Mouse (Mus musculus): Measurements from ENCODE around the gene Flt3l. TPM values are rescaled to one million over a fixed set of nuclear protein-coding genes. Genes with fewer than 3 reads are reported as not detected.

The Flt3l gene
- polyA plus RNA-seq, 1 experiment from 2014 or later, result 1.7 TPM

DNA sequence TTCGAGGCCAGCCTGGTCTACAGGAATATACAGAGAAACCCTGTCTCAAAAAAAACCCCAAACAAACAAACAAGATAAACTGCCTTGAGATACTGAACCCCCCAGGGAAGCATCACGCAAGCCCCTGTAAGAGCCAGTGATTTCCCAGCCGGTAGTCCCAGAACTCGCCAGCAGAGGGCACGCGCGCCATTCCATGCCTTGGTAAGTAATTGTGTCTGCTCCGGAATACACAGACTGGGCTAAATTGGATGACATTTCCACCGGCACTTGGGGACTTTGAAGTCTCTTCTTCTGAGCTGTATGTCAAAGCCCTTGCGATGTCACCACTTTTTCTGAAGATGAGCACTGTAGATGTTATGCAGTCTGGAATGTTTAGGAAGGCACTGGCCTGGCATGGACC, 56.4 kb downstream of the Flt3l start:
- Histone ChIP-seq H3K36me3 (replicated peaks; ENCODE audit: control insufficient read depth, insufficient read depth) (peaks cover 16% of the 10 kb centered on the region; the same call in 1 of the 2 replicates), H3K4me3 (replicated peaks; ENCODE audit: low read length) (no peak overlapping the region), H3K27me3 (ENCODE audit: control insufficient read depth, insufficient read depth, low read length) (no peaks in the 10 kb centered on the region), H3K9ac (no peak overlapping the region), H3K4me2 (replicated peaks) (no peak overlapping the region), H3K27ac (no peak overlapping the region), H3K4me1 (replicated peaks; ENCODE audit: control insufficient read depth, insufficient read depth, low read length) (no peaks in the 10 kb centered on the region), H3K9me3 (ENCODE audit: control insufficient read depth, low read length) (no peaks in the 10 kb centered on the region)
- DNase-seq (ENCODE audit: low spot score), result peak; percentile 97
- 2% methylated on average over 10 of the region's 10 CpGs for WGBS
- ATAC-seq (ENCODE audit: low FRiP score), result peak; percentile 63

MicroRNAs encoded within 50 kb of the gene (microRNA counts, 519-probe panel; counts per million panel counts)
- microRNA mmu-miR-150, result 4,447 counts per million, percentile 40 among the panel's probes with 10 or more counts

Small RNAs within 50 kb of the gene (microRNA-seq; reads per million reads assigned to microRNA genes)
- 156 reads per million, percentile 55 among the genes with 10 or more reads in this experiment for gene Mir150
- 16.5 reads per million, percentile 34 among the genes with 10 or more reads in this experiment for gene Mir5121
- gene Mir7055, result not detected

Other genes with a start within 250 kb of the Flt3l start
- 87.5 and 90.6 TPM in 2 replicates for gene Med25, start 243.7 kb downstream of the Flt3l start, polyA plus RNA-seq (2014; fragmentation: Nextera tagmentation; extraction: Ambion mirVana)
- 15.9 and 16.0 TPM in 2 replicates for gene Fuz, start 240.4 kb downstream of the Flt3l start, polyA plus RNA-seq (2014; fragmentation: Nextera tagmentation; extraction: Ambion mirVana)
- gene Ap2a1, start 206.9 kb downstream of the Flt3l start, polyA plus RNA-seq (2014; fragmentation: Nextera tagmentation; extraction: Ambion mirVana), result 123 and 135 TPM in 2 replicates
- 0.14 and 0.33 TPM in 2 replicates for gene Tsks, start 193.2 kb downstream of the Flt3l start, polyA plus RNA-seq (2014; fragmentation: Nextera tagmentation; extraction: Ambion mirVana)
- 53.3 and 53.8 TPM in 2 replicates for gene Cpt1c, start 161.6 kb downstream of the Flt3l start, polyA plus RNA-seq (2014; fragmentation: Nextera tagmentation; extraction: Ambion mirVana)
- 194 and 210 TPM in 2 replicates for gene Prmt1, start 149.9 kb downstream of the Flt3l start, polyA plus RNA-seq (2014; fragmentation: Nextera tagmentation; extraction: Ambion mirVana)
- gene Irf3, start 138.8 kb downstream of the Flt3l start, polyA plus RNA-seq (2014; fragmentation: Nextera tagmentation; extraction: Ambion mirVana), result 52.1 and 56.9 TPM in 2 replicates
- gene Bcl2l12, start 137.7 kb downstream of the Flt3l start, polyA plus RNA-seq (2014; fragmentation: Nextera tagmentation; extraction: Ambion mirVana), result 9.2 and 12.6 TPM in 2 replicates
- 59.7 and 61.9 TPM in 2 replicates for gene Scaf1, start 120.1 kb downstream of the Flt3l start, polyA plus RNA-seq (2014; fragmentation: Nextera tagmentation; extraction: Ambion mirVana)
- gene Rras, start 118.5 kb downstream of the Flt3l start, polyA plus RNA-seq (2014; fragmentation: Nextera tagmentation; extraction: Ambion mirVana), result 14.2 and 15.2 TPM in 2 replicates
- 16.5 and 16.8 TPM in 2 replicates for gene Prr12, start 83.6 kb downstream of the Flt3l start, polyA plus RNA-seq (2014; fragmentation: Nextera tagmentation; extraction: Ambion mirVana)
- 57.9 and 62.1 TPM in 2 replicates for gene Nosip, start 74.0 kb downstream of the Flt3l start, polyA plus RNA-seq (2014; fragmentation: Nextera tagmentation; extraction: Ambion mirVana)
- gene Prrg2, start 73.8 kb downstream of the Flt3l start, polyA plus RNA-seq (2014; fragmentation: Nextera tagmentation; extraction: Ambion mirVana), result 12.8 and 13.9 TPM in 2 replicates
- 77.7 and 93.3 TPM in 2 replicates for gene Rcn3, start 44.2 kb downstream of the Flt3l start, polyA plus RNA-seq (2014; fragmentation: Nextera tagmentation; extraction: Ambion mirVana)
- 37.7 and 40.5 TPM in 2 replicates for gene Fcgrt, start 32.6 kb downstream of the Flt3l start, polyA plus RNA-seq (2014; fragmentation: Nextera tagmentation; extraction: Ambion mirVana)
- gene Rps11, start 12.0 kb downstream of the Flt3l start, polyA plus RNA-seq (2014; fragmentation: Nextera tagmentation; extraction: Ambion mirVana), result 767 and 952 TPM in 2 replicates
- gene Rpl13a, start 7.7 kb downstream of the Flt3l start, polyA plus RNA-seq (2014; fragmentation: Nextera tagmentation; extraction: Ambion mirVana), result 725 and 835 TPM in 2 replicates
- gene Gm45713, start 201 bp downstream of the Flt3l start, polyA plus RNA-seq (2014; fragmentation: Nextera tagmentation; extraction: Ambion mirVana), result 0.22 TPM in 1 of 2 replicates, not detected in the other
- gene Pih1d1, start 17.9 kb upstream of the Flt3l start, polyA plus RNA-seq (2014; fragmentation: Nextera tagmentation; extraction: Ambion mirVana), result 91.0 and 93.5 TPM in 2 replicates
- 16.0 and 21.3 TPM in 2 replicates for gene Aldh16a1, start 18.2 kb upstream of the Flt3l start, polyA plus RNA-seq (2014; fragmentation: Nextera tagmentation; extraction: Ambion mirVana)
- gene Slc17a7, start 27.5 kb upstream of the Flt3l start, polyA plus RNA-seq (2014; fragmentation: Nextera tagmentation; extraction: Ambion mirVana), result 0.47 and 0.48 TPM in 2 replicates
- gene Gfy, start 43.1 kb upstream of the Flt3l start, polyA plus RNA-seq (2014; fragmentation: Nextera tagmentation; extraction: Ambion mirVana), result not detected in 2 replicates
- gene Pth2, start 44.6 kb upstream of the Flt3l start, polyA plus RNA-seq (2014; fragmentation: Nextera tagmentation; extraction: Ambion mirVana), result 0.83 TPM in 1 of 2 replicates, not detected in the other
- 0.50 and 0.57 TPM in 2 replicates for gene Ccdc155, start 68.5 kb upstream of the Flt3l start, polyA plus RNA-seq (2014; fragmentation: Nextera tagmentation; extraction: Ambion mirVana)
- gene Dkkl1, start 75.7 kb upstream of the Flt3l start, polyA plus RNA-seq (2014; fragmentation: Nextera tagmentation; extraction: Ambion mirVana), result 8.7 and 11.3 TPM in 2 replicates
- 37.7 and 48.0 TPM in 2 replicates for gene Tead2, start 79.3 kb upstream of the Flt3l start, polyA plus RNA-seq (2014; fragmentation: Nextera tagmentation; extraction: Ambion mirVana)
- gene Cd37, start 102.7 kb upstream of the Flt3l start, polyA plus RNA-seq (2014; fragmentation: Nextera tagmentation; extraction: Ambion mirVana), result 0.94 and 1.2 TPM in 2 replicates
- gene Slc6a16, start 104.7 kb upstream of the Flt3l start, polyA plus RNA-seq (2014; fragmentation: Nextera tagmentation; extraction: Ambion mirVana), result 0.33 and 0.67 TPM in 2 replicates
- not detected in 2 replicates for gene Slc6a21, start 141.1 kb upstream of the Flt3l start, polyA plus RNA-seq (2014; fragmentation: Nextera tagmentation; extraction: Ambion mirVana)
- gene Trpm4, start 197.3 kb upstream of the Flt3l start, polyA plus RNA-seq (2014; fragmentation: Nextera tagmentation; extraction: Ambion mirVana), result 7.8 and 9.3 TPM in 2 replicates
- gene Hrc, start 198.9 kb upstream of the Flt3l start, polyA plus RNA-seq (2014; fragmentation: Nextera tagmentation; extraction: Ambion mirVana), result 0.20 and 0.41 TPM in 2 replicates
- 29.8 and 32.3 TPM in 2 replicates for gene Ppfia3, start 230.6 kb upstream of the Flt3l start, polyA plus RNA-seq (2014; fragmentation: Nextera tagmentation; extraction: Ambion mirVana)
- gene Lin7b, start 234.2 kb upstream of the Flt3l start, polyA plus RNA-seq (2014; fragmentation: Nextera tagmentation; extraction: Ambion mirVana), result 34.8 and 37.9 TPM in 2 replicates